Mouse (Mus musculus) hindbrain, embryonic 16.5 days (tissue): Measurements from ENCODE around the gene Tspan14. TPM values are rescaled to one million over a fixed set of nuclear protein-coding genes. Genes with fewer than 3 reads are reported as not detected.

Experiments
- ATAC-seq: fragments of 200-750 bp; cut with Nextera tagmentation; 2 replicates; pipeline ENCODE4 v1.8.0; 2017; ENCODE audit warnings: moderate TSS enrichment, moderate library complexity
- H3K27ac ChIP-seq: fragments of 300-500 bp; sonication (generic); 2 replicates; pipeline ENCODE4 v1.5.1; 2014; ENCODE audit warnings: low read depth, mild to moderate bottlenecking, control low read depth, low read length, moderate library complexity
- H3K27me3 ChIP-seq: fragments of 300-500 bp; sonication (generic); replicated peaks from 2 replicates; pipeline ENCODE4 v1.6.1; 2014; ENCODE audit warnings: low read length; ENCODE audit not compliant: control insufficient read depth, insufficient read depth
- H3K36me3 ChIP-seq: fragments of 300-500 bp; sonication (generic); 2 replicates; pipeline ENCODE4 v1.6.1; 2014; ENCODE audit warnings: mild to moderate bottlenecking, low read length, moderate library complexity, mixed read lengths; ENCODE audit not compliant: control insufficient read depth, insufficient read depth
- H3K4me1 ChIP-seq: fragments of 300-500 bp; sonication (generic); 2 replicates; pipeline ENCODE4 v1.6.1; 2014; ENCODE audit warnings: low read depth, low read length; ENCODE audit not compliant: control insufficient read depth, insufficient read depth
- H3K4me2 ChIP-seq: fragments of 300-500 bp; sonication (generic); 2 replicates; pipeline ENCODE4 v1.6.1; 2014; ENCODE audit warnings: mild to moderate bottlenecking, low read length, control low read depth, moderate library complexity
- H3K4me3 ChIP-seq: fragments of 300-500 bp; sonication (generic); 2 replicates; pipeline ENCODE4 v1.5.1; 2014; ENCODE audit warnings: mild to moderate bottlenecking, low read length, control low read depth, moderate library complexity
- H3K9ac ChIP-seq: fragments of 300-500 bp; sonication (generic); 2 replicates; pipeline ENCODE4 v1.6.1; 2014; ENCODE audit warnings: low read depth, mild to moderate bottlenecking, control low read depth, low read length, moderate library complexity
- H3K9me3 ChIP-seq: fragments of 300-500 bp; sonication (generic); 2 replicates; pipeline ENCODE4 v1.6.1; 2014; ENCODE audit warnings: mild to moderate bottlenecking, low read length, moderate library complexity; ENCODE audit not compliant: control insufficient read depth
- WGBS: fragments of 180-500 bp; shearing (Covaris S2); extraction: QIAGEN DNeasy Blood & Tissue Kit; methylation state at CpG from one replicate; pipeline ENCODE4 v1.1.7; 2014; 5-methylcytosine and 5-hydroxymethylcytosine counted together
- polyA plus RNA-seq: library from polyadenylated mRNA; unstranded; fragments of >200 nt; fragmentation: Nextera tagmentation; extraction: Ambion mirVana; gene quantifications from 2 replicates; pipeline ENCODE4 v1.2.1, GENCODE M21; 2015

The Tspan14 gene
- polyA plus RNA-seq, 1 experiment from 2014 or later, result 52.5 TPM

- Histone ChIP-seq H3K4me3 (no peak overlapping the region), H3K4me2 (no peak overlapping the region), H3K9ac (no peak overlapping the region), H3K27me3 (no peaks in the 10 kb centered on the region), H3K4me1 (peaks cover 12% of the 10 kb centered on the region), H3K27ac (no peak overlapping the region), H3K9me3 (no peaks in the 10 kb centered on the region), H3K36me3 (peaks cover 7% of the 10 kb centered on the region)
- no peak for ATAC-seq
- 78% methylated on average over 9 of the region's 9 CpGs for WGBS
Observed at GRCm38 (mm10) chr14:41005716-41006115, 39.1 kb upstream of the Tspan14 start.

DNA sequence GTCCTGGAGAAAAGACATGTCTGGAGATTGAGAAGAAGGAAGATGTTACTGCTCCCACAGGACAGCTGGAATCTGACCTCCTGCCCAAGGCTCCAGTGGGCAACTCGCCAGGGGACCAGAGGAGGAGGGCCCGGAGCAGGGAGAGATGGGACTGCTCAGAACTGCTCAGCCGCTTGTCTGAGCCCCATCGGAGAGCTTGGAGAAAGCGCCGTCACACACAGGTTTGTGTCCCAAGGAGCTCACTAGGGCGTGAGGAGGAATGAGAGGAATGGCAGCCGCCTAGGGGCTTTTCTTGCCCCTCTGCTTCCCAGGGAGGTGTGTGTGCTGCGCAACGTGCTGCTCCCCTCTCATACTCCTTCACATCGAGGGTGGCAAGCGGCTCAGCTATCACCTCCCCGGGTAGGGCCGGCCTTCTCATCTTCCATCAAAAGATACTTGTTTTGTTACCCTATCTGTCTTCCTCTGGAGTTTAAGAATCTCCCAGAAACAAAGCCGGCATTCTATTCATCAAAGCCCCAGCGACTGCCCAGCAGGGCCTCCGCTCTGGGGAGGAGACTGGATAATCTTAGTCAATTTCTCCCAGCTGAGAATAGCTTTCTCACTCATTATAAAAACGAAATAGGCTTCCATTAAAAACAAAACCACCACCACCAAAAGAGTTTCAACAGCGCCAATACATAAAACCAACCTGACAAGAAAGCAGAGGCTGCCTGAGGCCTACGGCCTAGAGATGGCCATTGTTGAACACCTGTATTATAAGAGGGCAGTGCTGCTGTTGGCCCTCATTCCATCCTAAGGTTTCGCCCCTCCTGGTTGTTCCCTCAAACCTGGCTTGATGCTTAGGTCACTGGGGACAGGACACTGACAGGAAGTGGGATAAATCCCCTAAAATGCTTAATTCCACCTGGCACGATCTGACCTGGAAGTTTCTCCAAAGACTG lies 37.9 kb upstream of the Tspan14 start:
- peaks cover 9% of the 10 kb centered on the region for H3K36me3 ChIP-seq
- 12% methylated on average over 22 of the region's 22 CpGs for WGBS
- no peak for ATAC-seq
- H3K4me2 ChIP-seq, result peak overlapping the region; percentile 47
- no peak overlapping the region for H3K27ac ChIP-seq
- peak overlapping the region; percentile 36; the same call in 1 of the 2 replicates for H3K9ac ChIP-seq
- H3K27me3 ChIP-seq, result no peaks in the 10 kb centered on the region
- H3K9me3 ChIP-seq, result no peaks in the 10 kb centered on the region
- no peak overlapping the region; the same call in 1 of the 2 replicates for H3K4me3 ChIP-seq
- H3K4me1 ChIP-seq, result peaks cover 12% of the 10 kb centered on the region

DNA sequence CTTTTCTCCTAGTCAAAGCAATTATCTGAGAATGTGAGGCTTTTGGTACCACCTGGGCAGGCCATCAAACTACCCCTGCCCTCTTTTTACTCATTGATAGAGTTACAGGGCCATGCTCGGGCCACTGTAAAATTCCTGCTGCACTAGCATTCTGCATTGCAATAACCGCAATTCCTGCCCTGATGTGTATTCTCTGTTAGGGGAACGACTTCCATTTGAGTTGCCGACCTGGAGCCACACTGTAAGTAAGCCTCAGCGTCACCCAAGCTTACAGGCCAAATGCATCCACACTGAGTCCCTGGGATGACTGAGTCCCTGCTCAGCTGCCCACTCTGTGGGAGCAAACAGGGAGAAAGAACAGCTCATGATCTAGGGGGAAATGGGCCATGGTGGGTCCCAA lies 35.0 kb upstream of the Tspan14 start:
- Histone ChIP-seq H3K9me3 (no peaks in the 10 kb centered on the region), H3K36me3 (peaks cover 23% of the 10 kb centered on the region), H3K4me1 (peaks cover 10% of the 10 kb centered on the region), H3K4me3 (no peak overlapping the region), H3K27ac (no peak overlapping the region), H3K27me3 (no peaks in the 10 kb centered on the region), H3K4me2 (no peak overlapping the region), H3K9ac (no peak overlapping the region)
- ATAC-seq, result no peak
- 85% methylated on average over 5 of the region's 5 CpGs for WGBS

- Histone ChIP-seq H3K4me1 (peaks cover 10% of the 10 kb centered on the region), H3K9ac (no peak overlapping the region), H3K27me3 (no peaks in the 10 kb centered on the region), H3K4me2 (no peak overlapping the region), H3K27ac (no peak overlapping the region), H3K4me3 (no peak overlapping the region), H3K36me3 (peaks cover 23% of the 10 kb centered on the region), H3K9me3 (no peaks in the 10 kb centered on the region)
- 85% methylated on average over 4 of the region's 4 CpGs for WGBS
- ATAC-seq, result no peak
Observed at GRCm38 (mm10) chr14:41000801-41001200, 34.2 kb upstream of the Tspan14 start.

- no peak overlapping the region for H3K4me2 ChIP-seq
- H3K4me1 ChIP-seq, result peaks cover 10% of the 10 kb centered on the region
- no peak overlapping the region for H3K27ac ChIP-seq
- H3K27me3 ChIP-seq, result no peaks in the 10 kb centered on the region
- no peaks in the 10 kb centered on the region for H3K9me3 ChIP-seq
- WGBS, result 82% methylated on average over 7 of the region's 7 CpGs
- no peak overlapping the region for H3K9ac ChIP-seq
- peaks cover 23% of the 10 kb centered on the region for H3K36me3 ChIP-seq
- ATAC-seq, result no peak
- H3K4me3 ChIP-seq, result no peak overlapping the region
Observed at GRCm38 (mm10) chr14:40999904-41000645, 33.5 kb upstream of the Tspan14 start.

GRCm38 (mm10) chr14:40996171-40996570 lies 29.6 kb upstream of the Tspan14 start:
- ATAC-seq, result no peak
- H3K36me3 ChIP-seq, result peaks cover 16% of the 10 kb centered on the region; the same call in 1 of the 2 replicates
- H3K4me1 ChIP-seq, result no peaks in the 10 kb centered on the region
- no peaks in the 10 kb centered on the region for H3K9me3 ChIP-seq
- H3K9ac ChIP-seq, result no peak overlapping the region
- H3K4me2 ChIP-seq, result no peak overlapping the region
- H3K27ac ChIP-seq, result no peak overlapping the region
- no peaks in the 10 kb centered on the region for H3K27me3 ChIP-seq
- H3K4me3 ChIP-seq, result no peak overlapping the region
- WGBS, result 86% methylated on average over 3 of the region's 3 CpGs

- WGBS, result 89% methylated on average over 6 of the region's 6 CpGs
- ATAC-seq, result no peak
- Histone ChIP-seq H3K9ac (no peak overlapping the region), H3K9me3 (no peaks in the 10 kb centered on the region), H3K27me3 (no peaks in the 10 kb centered on the region), H3K4me1 (no peaks in the 10 kb centered on the region), H3K27ac (no peak overlapping the region), H3K36me3 (peaks cover 6% of the 10 kb centered on the region; the same call in 1 of the 2 replicates), H3K4me3 (no peak overlapping the region), H3K4me2 (no peak overlapping the region)
Observed at GRCm38 (mm10) chr14:40992464-40992863, 25.9 kb upstream of the Tspan14 start.

GRCm38 (mm10) chr14:40988780-40989179 lies 22.2 kb upstream of the Tspan14 start:
- Histone ChIP-seq H3K27me3 (no peaks in the 10 kb centered on the region), H3K27ac (no peak overlapping the region), H3K36me3 (no peaks in the 10 kb centered on the region), H3K4me2 (no peak overlapping the region), H3K4me1 (no peaks in the 10 kb centered on the region), H3K9me3 (no peaks in the 10 kb centered on the region), H3K4me3 (no peak overlapping the region), H3K9ac (no peak overlapping the region)
- WGBS, result 93% methylated on average over 5 of the region's 5 CpGs
- no peak for ATAC-seq

GRCm38 (mm10) chr14:40987184-40987583 lies 20.6 kb upstream of the Tspan14 start:
- no peaks in the 10 kb centered on the region for H3K4me1 ChIP-seq
- H3K27ac ChIP-seq, result no peak overlapping the region
- no peak for ATAC-seq
- H3K27me3 ChIP-seq, result no peaks in the 10 kb centered on the region
- H3K4me3 ChIP-seq, result no peak overlapping the region
- WGBS, result 75% methylated on average over 2 of the region's 2 CpGs
- no peaks in the 10 kb centered on the region for H3K9me3 ChIP-seq
- no peak overlapping the region for H3K9ac ChIP-seq
- no peaks in the 10 kb centered on the region for H3K36me3 ChIP-seq
- H3K4me2 ChIP-seq, result no peak overlapping the region
